Mouse (Mus musculus): ENCODE data around the gene Socs3. TPM values are rescaled to one million over a fixed set of nuclear protein-coding genes. Genes with fewer than 3 reads are reported as not detected.

The Socs3 gene
- polyA plus RNA-seq, 1 experiment: 64.6 TPM

DNA sequence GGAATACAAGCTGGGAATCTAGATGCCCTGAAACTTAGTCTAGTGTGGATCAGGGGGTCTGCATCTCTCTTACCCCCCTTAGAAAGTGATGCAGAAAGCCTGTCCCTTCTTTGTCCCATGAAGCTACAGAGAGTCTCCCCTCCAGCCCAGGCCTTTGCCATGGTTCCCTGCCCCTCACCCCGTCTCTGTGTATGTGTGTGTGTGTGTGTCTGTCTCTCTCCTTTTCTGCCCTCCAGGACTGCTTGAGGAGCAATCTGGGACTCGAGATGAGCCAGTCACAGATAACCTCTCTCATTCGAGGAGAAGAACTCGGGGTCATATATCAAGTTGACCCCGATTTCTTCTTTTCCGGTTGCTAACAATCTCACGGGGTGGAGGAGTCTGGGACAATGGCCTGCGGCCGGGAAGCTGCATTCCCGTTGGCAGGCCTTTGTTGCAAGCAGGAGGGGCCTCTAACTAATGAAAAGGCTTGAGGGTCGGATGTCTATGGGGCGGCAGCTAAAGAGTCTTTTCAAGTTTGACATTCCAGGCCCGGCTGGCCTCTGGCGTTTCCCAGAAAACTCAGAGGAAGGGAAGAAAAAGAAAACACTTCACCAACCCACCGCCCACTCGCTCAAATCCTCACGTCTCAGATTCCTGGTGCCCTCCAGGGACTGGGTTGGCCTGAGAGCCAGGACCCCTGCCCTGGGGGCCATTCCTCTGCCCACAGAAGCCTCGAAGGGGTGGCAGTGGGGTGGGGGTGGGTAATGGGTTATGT, 5.5 kb upstream of the Socs3 start:
- DNase-seq (ENCODE audit: low read depth, low spot score): no peak
- 81% methylated on average over 18 of the region's 18 CpGs for WGBS

DNA sequence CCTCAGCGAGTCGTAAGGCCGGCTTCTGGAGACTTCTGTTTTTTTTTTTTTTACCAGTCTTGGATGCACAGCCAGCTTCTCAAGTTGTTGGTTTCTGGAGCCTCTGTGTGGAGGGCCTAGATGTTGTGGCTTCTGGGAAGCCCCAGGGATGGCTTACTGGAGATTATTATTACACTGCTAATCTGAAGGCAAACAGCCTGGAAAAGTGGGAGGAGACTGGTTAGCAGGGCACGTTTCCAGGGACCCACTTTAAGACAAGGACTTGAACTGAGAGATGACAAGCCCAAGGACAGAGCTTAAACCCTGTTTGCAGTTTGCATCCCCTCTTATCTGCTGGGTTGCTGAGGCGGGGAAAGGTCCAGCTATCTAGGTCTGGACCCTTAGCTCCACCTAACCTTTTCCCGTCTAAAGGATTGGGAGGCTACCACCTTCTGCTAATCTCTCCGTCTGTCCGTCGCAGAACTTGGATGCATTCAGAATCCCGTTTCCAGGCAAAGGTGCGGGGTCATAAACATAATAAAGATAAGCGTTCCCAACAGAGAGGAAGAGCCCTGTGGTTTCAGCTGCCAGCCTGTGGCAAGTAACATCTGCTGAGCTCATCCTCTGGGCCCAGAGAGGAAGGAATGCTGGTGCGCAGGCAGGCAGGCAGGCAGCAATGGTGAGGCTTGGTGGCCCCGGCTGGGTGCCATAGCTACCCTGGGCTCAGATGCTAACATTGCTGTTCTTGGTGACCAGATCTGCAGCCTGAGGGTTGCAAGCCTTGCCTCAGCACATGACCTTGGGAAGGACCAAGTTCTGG, 4.7 kb upstream of the Socs3 start:
- no peak for DNase-seq (ENCODE audit: low read depth, low spot score)
- WGBS: 35% methylated on average over 14 of the region's 14 CpGs

GRCm38 (mm10) chr11:117973569-117973968, 3.7 kb upstream of the Socs3 start:
- 45% methylated on average over 5 of the region's 5 CpGs for WGBS
- no peak for DNase-seq (ENCODE audit: low read depth, low spot score)

- 89% methylated on average over 11 of the region's 11 CpGs for WGBS
- DNase-seq (ENCODE audit: low read depth, low spot score): no peak
Measured at GRCm38 (mm10) chr11:117972656-117973558, 3.1 kb upstream of the Socs3 start.

- no peak for DNase-seq (ENCODE audit: low read depth, low spot score)
- 77% methylated on average over 2 of the region's 2 CpGs for WGBS
Measured at GRCm38 (mm10) chr11:117971646-117972242, 1.9 kb upstream of the Socs3 start.

- no peak for DNase-seq (ENCODE audit: low read depth, low spot score)
- 79% methylated on average over 6 of the region's 6 CpGs for WGBS
Measured at GRCm38 (mm10) chr11:117971100-117971499, 1.3 kb upstream of the Socs3 start.

DNA sequence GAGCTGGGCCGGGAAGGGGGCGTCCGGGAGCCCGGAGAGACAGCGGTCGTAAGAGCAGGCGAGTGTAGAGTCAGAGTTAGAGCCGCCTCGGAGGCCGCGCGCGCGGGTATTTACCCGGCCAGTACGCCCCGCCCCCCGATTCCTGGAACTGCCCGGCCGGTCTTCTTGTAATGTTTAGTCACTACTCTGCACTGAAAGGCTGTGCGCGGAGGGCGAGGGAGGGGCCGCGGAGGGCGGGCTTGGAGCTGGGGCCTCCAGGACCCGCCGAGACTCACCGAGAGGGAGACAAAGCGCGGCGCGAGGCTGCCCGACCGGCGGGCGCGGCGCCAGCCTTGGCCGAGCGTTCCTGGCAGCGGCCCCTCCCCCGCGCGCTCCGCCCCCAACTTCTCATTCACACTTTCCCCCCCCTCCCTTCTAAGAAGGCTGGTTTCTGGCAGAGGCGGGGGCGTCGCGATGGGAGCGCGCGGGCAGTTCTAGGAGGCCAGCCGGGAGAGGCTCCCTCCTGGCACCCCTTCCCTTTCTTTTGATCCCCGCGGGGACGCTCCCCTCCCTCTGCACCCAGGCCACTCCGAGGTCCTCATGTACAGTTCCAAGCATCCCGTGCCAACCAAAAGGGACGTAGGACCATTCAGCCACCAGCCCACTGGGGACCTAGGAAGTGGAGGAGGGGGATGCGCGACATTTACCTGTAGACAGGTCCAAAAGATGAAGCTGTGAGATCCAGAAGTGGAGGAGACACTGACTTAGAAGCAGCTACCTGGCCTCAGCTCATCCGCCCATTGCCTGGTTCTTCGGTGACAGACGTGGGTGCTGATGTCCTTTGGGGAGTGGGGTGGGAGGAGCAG, 525 bp downstream of the Socs3 start:
- peak; percentile 62 for DNase-seq (ENCODE audit: low read depth, low spot score)
- WGBS: under 1% methylated on average over 58 of the region's 65 CpGs

DNA sequence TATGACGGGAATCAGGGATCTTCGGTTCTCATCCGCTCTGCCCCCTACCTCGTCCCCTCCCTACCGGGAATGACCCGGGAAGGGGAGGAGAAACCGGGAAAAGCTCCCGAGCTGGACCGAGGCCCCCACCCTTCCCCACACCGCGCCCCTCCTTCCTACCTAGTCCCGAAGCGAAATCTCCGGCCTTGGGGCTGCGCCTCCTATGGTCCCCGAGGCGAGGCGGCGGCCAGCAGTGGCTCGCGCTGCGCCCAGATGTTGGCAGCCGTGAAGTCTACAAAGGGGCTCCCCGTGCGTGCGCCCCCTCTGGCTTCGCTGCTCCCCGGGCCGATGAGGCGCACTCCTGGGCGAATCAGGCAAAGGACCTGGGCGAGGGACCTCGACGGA, 1.1 kb downstream of the Socs3 start:
- under 1% methylated on average over 34 of the region's 34 CpGs for WGBS
- no peak for DNase-seq (ENCODE audit: low read depth, low spot score)

GRCm38 (mm10) chr11:117968016-117968671, 1.7 kb downstream of the Socs3 start:
- DNase-seq (ENCODE audit: low read depth, low spot score): no peak
- 3% methylated on average over 64 of the region's 64 CpGs for WGBS

GRCm38 (mm10) chr11:117967249-117968015, 2.4 kb downstream of the Socs3 start:
- WGBS: 49% methylated on average over 34 of the region's 34 CpGs
- no peak for DNase-seq (ENCODE audit: low read depth, low spot score)

GRCm38 (mm10) chr11:117966506-117967100, 3.2 kb downstream of the Socs3 start:
- WGBS: 75% methylated on average over 7 of the region's 7 CpGs
- no peak for DNase-seq (ENCODE audit: low read depth, low spot score)

- 71% methylated on average over 9 of the region's 9 CpGs for WGBS
- DNase-seq (ENCODE audit: low read depth, low spot score): no peak
Measured at GRCm38 (mm10) chr11:117965561-117965981, 4.3 kb downstream of the Socs3 start.

GRCm38 (mm10) chr11:117965052-117965451, 4.8 kb downstream of the Socs3 start:
- WGBS: 67% methylated on average over 7 of the region's 7 CpGs

DNA sequence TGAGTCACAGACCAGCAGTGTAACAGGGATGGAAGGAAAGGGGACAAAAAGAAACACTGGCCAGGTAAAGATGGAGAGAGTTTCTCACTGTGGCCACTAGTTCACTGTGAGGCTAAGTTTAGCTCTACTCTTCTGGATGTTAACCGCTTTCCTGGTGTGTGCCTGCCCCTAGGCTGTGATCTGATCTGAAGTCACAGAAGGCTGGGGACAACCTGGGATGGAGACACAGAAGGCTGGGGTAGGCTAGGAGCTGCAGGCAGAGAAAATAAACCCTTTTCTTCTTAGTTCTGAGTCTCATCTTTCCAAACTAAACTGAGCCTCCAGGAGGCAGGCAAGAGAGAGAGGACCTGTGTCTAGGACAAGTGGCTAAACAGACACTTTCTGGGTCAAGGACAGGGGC, 5.6 kb downstream of the Socs3 start:
- 72% methylated on average over 1 of the region's 1 CpGs for WGBS
- DNase-seq (ENCODE audit: low read depth, low spot score): no peak

More at GRCm38 (mm10) chr11:117965052-117965451, 4.8 kb downstream of the Socs3 start:
- DNase-seq (ENCODE audit: low read depth, low spot score): no peak

DNA sequence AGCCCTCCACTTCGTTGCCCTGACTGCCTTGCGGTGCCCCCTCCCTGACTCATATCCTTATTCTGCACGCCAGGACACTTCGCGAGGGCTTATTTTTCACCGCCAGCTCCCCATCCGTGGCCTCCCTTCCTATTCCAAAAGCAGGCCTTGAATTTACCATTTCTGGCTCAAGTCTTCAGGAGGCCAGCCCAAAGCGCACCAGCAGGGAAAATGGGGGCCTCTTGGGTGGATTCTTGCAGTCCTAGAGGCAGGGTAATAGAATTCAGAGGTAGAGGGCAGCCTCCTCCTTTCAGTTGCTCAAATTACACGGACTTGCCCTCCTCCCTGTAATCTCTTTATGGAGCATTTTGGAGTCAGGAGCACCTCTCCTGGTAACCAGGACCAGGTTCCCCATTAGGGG, 6.0 kb downstream of the Socs3 start:
- WGBS: 24% methylated on average over 9 of the region's 9 CpGs
- DNase-seq (ENCODE audit: low read depth, low spot score): no peak

- WGBS: 2% methylated on average over 40 of the region's 40 CpGs
Measured at GRCm38 (mm10) chr11:117963091-117963793, 6.6 kb downstream of the Socs3 start.

More at GRCm38 (mm10) chr11:117963091-117963793, 6.6 kb downstream of the Socs3 start:
- peak; percentile 80 for DNase-seq (ENCODE audit: low read depth, low spot score)

All from large intestine, adult 2 months (tissue).